Mouse (Mus musculus) C2C12 (cell line): ENCODE data around the gene 2010111I01Rik. TPM values are rescaled to one million over a fixed set of nuclear protein-coding genes. Genes with fewer than 3 reads are reported as not detected.
"Not testable (repeated sequence)": the region's sequence is repeated elsewhere in the genome, so short reads cannot be mapped to it uniquely, and the experiment has no call there.

ENCODE experiments used
- H3K27me3 ChIP-seq: one replicate; pipeline ENCODE4 v1.6.1; 2011; ENCODE audit not compliant: control insufficient read depth, insufficient read depth, insufficient read length
- H3K36me3 ChIP-seq: one replicate; pipeline ENCODE4 v1.6.1; 2011; ENCODE audit not compliant: control insufficient read depth, insufficient read depth
- H3K4me3 ChIP-seq: one replicate; pipeline ENCODE4 v1.5.1; 2011; ENCODE audit warnings: mild to moderate bottlenecking, control low read depth; ENCODE audit not compliant: poor library complexity, insufficient read depth, severe bottlenecking
- H3K79me2 ChIP-seq: one replicate; pipeline ENCODE4 v1.6.1; 2011; ENCODE audit not compliant: control insufficient read depth, insufficient read depth
- H3K79me3 ChIP-seq: one replicate; pipeline ENCODE4 v1.6.1; 2011; ENCODE audit warnings: low read depth, control low read depth
- H3ac ChIP-seq: one replicate; pipeline ENCODE3; 2011; ENCODE audit warnings: low read depth; ENCODE audit not compliant: control insufficient read depth, insufficient read length
- CEBPB ChIP-seq: IDR thresholded peaks from one replicate; pipeline ENCODE4 v1.6.1; 2011; ENCODE audit warnings: low read depth, mild to moderate bottlenecking, control low read depth, moderate library complexity
- CTCF ChIP-seq: IDR thresholded peaks from one replicate; pipeline ENCODE4 v1.5.1; 2011; ENCODE audit not compliant: control insufficient read depth, insufficient read depth, insufficient read length
- FOSL1 ChIP-seq: IDR thresholded peaks from one replicate; pipeline ENCODE4 v1.8.0; 2011; ENCODE audit warnings: mild to moderate bottlenecking, low read length; ENCODE audit not compliant: poor library complexity, insufficient read depth, severe bottlenecking
- MAX ChIP-seq: IDR thresholded peaks from one replicate; pipeline ENCODE4 v1.6.1; 2011; ENCODE audit warnings: mild to moderate bottlenecking, control low read depth
- MYOD1 ChIP-seq: IDR thresholded peaks from one replicate; pipeline ENCODE4 v1.6.1; 2011; ENCODE audit warnings: low read depth; ENCODE audit not compliant: control insufficient read depth, insufficient read length
- MYOG ChIP-seq: IDR thresholded peaks from one replicate; pipeline ENCODE4 v1.6.1; 2011; ENCODE audit not compliant: control insufficient read depth, insufficient read length; ENCODE audit errors: extremely low read depth
- USF1 ChIP-seq: IDR thresholded peaks from one replicate; pipeline ENCODE4 v1.6.1; 2011; ENCODE audit warnings: low read depth, mild to moderate bottlenecking, control low read depth, moderate library complexity
- polyA plus RNA-seq: library from polyadenylated mRNA; unstranded; fragments of >200 nt; fragmentation: generic; extraction: Trizol; gene quantifications from one replicate; pipeline ENCODE4 v1.2.1, GENCODE M21; 2012; ENCODE audit warnings: missing spikeins

2010111I01Rik gene
- polyA plus RNA-seq, 1 experiment, result 91.7 TPM

- TF ChIP-seq CEBPB (no peak), MYOD1 (no peak), CTCF (no peak), USF1 (no peak), FOSL1 (no peak), MYOG (no peak), MAX (no peak)
- Histone ChIP-seq H3ac (no peak overlapping the region), H3K79me2 (no peaks in the 10 kb centered on the region), H3K27me3 (no peaks in the 10 kb centered on the region), H3K79me3 (no peaks in the 10 kb centered on the region), H3K36me3 (no peaks in the 10 kb centered on the region), H3K4me3 (no peak overlapping the region)
Measured at GRCm38 (mm10) chr13:63225796-63226583, 261.3 kb downstream of the 2010111I01Rik start.

DNA sequence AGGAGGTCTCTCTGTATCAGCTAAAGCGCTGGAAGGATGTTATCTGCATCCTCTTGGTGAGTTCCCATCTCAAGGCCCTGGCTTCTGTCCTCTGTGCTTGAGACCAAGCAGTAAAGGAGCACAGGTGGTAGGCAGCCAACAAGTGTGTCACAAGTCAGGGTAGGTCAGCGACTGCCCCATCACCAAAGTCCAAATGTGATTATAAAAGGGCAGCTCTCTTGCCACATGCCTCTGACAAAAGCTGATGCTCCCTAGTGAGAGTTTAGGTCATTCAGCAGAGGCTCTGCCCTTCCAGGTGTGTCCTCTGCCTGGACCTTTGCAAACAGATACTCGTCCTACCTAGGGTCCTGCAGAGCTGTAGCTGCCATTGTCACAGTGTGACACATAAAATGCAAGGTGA, 263.1 kb downstream of the 2010111I01Rik start:
- Histone ChIP-seq H3K4me3 (no peak overlapping the region), H3ac (no peak overlapping the region), H3K36me3 (no peaks in the 10 kb centered on the region), H3K79me2 (no peaks in the 10 kb centered on the region), H3K79me3 (no peaks in the 10 kb centered on the region), H3K27me3 (no peaks in the 10 kb centered on the region)
- no peak for TF ChIP-seq MYOG
- TF ChIP-seq CEBPB, result no peak
- TF ChIP-seq USF1, result no peak

GRCm38 (mm10) chr13:63230955-63231701, 266.4 kb downstream of the 2010111I01Rik start:
- H3K79me3 ChIP-seq, result no peaks in the 10 kb centered on the region
- no peaks in the 10 kb centered on the region for H3K27me3 ChIP-seq
- no peak overlapping the region for H3K4me3 ChIP-seq
- TF ChIP-seq CTCF, result no peak
- TF ChIP-seq CEBPB, result no peak
- no peak for TF ChIP-seq MYOG
- no peak for TF ChIP-seq USF1
- TF ChIP-seq MYOD1, result no peak
- TF ChIP-seq FOSL1, result no peak
- TF ChIP-seq MAX, result no peak
- no peaks in the 10 kb centered on the region for H3K36me3 ChIP-seq
- no peak overlapping the region for H3ac ChIP-seq
- H3K79me2 ChIP-seq, result no peaks in the 10 kb centered on the region

GRCm38 (mm10) chr13:63231702-63232070, 267.0 kb downstream of the 2010111I01Rik start:
- H3ac ChIP-seq, result no peak overlapping the region
- no peaks in the 10 kb centered on the region for H3K27me3 ChIP-seq
- no peaks in the 10 kb centered on the region for H3K79me3 ChIP-seq
- H3K36me3 ChIP-seq, result no peaks in the 10 kb centered on the region
- no peak overlapping the region for H3K4me3 ChIP-seq
- TF ChIP-seq MAX (no peak), FOSL1 (no peak), MYOD1 (no peak), CEBPB (no peak), USF1 (no peak), CTCF (no peak), MYOG (no peak)
- H3K79me2 ChIP-seq, result no peaks in the 10 kb centered on the region

GRCm38 (mm10) chr13:63232558-63232957, 267.9 kb downstream of the 2010111I01Rik start:
- no peak overlapping the region for H3ac ChIP-seq
- H3K36me3 ChIP-seq, result no peaks in the 10 kb centered on the region
- TF ChIP-seq MYOG, result no peak
- TF ChIP-seq MYOD1, result no peak
- H3K79me2 ChIP-seq, result no peaks in the 10 kb centered on the region
- H3K27me3 ChIP-seq, result no peaks in the 10 kb centered on the region
- no peaks in the 10 kb centered on the region for H3K79me3 ChIP-seq
- no peak overlapping the region for H3K4me3 ChIP-seq

DNA sequence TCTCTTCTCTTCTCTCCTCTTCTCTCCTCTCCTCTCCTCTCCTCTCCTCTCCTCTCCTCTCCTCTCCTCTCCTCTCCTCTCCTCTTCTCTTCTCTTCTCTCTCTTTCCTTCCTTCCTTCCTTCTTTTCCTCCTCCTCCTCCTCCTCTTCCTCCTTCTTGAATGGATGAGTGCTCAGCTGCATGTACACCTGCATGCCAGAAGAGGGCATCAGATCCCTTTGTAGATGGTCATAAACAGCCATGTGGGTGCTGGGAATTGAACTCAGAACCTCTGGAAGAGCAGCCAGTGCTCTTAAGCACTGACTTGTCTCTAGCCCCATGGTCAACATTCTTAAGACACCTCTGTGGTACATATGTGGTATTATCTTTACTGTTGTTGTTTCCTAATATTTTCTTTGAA, 269.8 kb downstream of the 2010111I01Rik start:
- not testable (repeated sequence) for H3K27me3 ChIP-seq, H3K4me3 ChIP-seq, H3K79me3 ChIP-seq, H3ac ChIP-seq, H3K79me2 ChIP-seq, H3K36me3 ChIP-seq
